Mouse (Mus musculus) retina, embryonic 14.5 days (tissue): Measurements from ENCODE around the gene A930018P22Rik.

Experiments used
- DNase-seq: peaks from one replicate; pipeline ENCODE4 v3.0.0-alpha.2; 2015; ENCODE audit warnings: low spot score

The A930018P22Rik gene

DNA sequence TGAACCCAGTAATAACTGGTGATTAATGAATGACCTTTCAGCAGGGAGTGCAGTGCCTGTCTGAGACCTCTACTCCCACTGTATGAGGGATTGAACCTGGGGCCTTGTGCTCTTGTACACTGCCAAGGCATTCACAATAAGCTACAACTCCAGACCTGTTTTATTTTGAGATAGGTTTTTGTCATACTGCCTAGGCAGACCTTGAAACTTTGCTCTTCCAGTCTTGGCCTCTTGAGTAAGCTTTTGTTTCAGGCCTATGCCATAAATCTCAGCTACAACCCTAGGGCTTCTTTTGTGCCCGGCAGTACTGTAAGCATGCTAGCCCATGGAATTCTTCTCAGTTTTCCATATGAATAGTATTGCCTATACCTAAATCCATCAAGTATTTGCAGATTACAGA lies 3.5 kb upstream of the A930018P22Rik start:
- no peak for DNase-seq

DNA sequence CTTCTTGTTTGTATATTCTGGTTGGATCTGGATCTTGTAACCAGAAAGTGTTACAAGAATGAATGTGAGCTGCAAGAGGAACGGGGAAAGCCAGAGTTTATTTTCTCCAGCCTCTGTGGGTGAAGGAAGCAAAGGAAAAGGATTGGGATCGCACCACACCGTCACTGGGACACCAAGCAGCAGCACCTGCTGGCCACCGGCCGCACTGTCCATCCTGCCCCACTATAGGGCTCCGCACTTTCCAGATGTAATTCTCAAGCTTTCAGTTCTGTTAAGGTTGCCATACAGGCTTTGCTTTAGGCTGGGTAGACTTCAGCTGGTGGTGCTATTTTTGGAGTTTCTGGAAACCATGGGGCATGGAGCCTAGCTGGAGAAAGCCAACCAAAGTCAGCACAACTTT lies 2.3 kb upstream of the A930018P22Rik start:
- DNase-seq: no peak

DNA sequence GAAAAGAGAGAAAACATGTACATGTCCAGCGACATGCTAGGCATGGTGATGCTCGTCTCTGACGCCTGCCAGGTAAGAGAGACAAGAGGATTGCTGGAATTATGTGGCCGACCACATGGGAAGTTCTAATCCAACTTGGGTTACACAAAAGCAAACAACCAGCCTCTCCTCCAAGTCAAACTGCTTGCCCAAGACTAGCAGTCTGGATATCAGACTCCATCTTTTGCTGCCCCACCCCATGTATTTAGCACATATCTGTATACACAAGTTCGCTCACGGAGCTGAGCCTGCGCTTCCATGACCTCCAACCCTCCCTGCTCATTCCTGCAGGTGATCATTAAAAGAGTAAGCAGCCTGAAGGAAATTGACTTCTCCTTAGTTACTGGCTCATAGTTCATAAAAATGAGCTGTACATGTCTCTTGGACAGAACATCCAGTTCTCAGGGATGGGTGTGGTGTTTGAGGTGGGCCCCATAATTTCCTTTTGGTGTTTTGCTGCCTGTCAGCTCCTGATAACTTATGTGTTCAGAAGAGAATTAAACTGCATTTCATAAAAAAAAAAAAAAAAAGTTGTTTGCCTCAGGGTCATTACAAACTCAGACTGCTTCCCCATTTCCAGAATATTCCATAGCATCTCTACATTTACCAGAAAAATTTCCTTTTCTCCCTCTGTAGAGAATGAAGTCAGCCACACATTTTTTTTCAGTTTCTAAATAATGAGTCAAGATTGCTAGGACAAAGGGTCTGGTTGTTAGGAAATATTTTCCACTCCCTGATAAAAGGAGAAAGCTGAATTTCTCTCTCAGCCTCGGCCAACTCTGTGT lies 676 bp upstream of the A930018P22Rik start:
- DNase-seq: no peak

DNA sequence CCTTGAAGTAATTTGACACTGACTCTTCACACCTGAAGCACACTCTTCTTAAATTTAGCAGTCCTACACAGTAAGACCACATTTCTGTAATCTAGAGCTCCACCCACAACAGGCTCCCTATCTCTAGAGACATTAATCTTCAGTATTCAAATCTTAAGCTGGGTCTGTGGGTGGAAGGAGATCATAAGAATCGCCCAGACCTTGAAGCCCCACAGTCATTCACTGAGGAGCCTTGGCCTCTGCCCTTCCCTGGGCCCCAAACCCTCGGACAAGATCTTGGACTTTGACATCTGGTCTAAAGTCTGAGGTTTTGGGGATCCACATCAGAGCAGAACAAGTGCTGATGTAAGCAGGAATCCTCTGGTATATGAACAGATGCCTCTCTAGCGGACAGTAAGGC lies 971 bp downstream of the A930018P22Rik start:
- DNase-seq: no peak

DNA sequence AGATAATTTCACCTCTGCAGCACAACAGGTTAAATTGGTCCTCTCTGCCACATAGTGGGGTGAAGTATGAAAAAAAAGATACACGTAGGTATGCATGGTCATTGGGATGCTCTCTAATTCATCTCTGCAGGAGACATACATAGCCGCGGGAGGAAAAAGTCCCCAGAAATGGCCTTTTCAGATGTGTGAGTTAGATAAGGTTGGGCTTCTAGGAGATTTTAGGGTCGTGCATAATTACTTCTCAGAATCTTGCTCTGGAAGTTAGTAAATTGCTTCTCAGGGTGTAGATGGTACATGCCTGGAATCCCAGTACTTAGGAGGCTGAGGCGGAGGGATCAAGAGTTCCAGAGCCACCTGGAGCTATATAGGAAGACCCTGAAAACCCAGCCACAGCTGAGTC lies 1.5 kb downstream of the A930018P22Rik start:
- no peak for DNase-seq

DNA sequence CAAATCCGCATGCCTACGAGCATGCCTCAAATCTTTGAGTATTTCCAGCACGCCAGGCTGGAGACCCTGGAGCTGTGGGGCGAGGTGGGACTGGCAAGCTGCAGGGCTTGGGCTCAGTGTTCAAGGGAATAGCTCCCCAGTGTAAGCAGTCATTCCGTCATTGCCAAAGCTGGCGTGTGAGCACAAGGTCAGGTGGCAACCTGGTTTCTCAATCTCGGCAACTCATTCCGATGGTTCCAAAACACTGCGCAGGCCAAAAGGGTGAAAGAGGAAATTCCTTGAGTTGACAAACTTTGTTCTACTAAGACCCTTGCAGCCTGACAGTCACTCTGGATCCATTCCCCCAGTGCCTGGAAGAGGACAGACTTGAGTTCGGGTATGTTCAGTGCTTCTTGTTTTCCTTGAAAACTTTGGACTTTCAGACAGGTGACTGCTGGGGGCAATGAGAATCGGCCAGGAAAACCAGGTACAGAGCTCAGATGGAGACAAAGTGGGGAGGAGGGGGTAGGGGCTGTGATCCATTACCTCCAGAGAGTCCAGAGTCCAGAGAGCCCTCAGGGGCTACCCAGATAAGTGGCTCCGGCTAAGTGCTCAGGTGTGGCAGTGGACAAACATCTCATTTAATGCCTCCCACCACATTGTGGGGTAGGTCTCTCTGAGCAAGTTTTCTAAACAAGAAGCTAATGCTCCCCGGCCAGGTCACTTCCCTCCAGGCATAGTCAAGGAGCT lies 6.4 kb downstream of the A930018P22Rik start:
- no peak for DNase-seq

DNA sequence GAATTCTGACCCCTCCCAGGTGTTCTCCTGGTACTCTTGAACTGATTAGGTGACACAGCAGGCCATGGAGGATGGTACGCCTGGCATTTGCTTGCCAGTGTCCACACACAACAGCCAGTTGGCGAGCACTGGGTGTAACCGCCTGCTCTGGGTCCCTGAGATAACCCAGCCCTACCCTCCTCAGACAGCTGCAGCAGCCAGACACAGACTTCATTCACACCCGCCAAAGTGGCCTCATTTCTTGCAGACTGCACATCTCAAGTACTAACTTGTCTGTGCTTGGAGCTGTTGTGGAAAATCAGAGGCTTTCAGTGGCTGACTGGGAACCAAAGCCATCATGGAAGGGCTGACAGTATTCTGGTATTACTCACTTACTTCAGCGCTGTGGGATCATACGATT lies 7.6 kb downstream of the A930018P22Rik start:
- no peak for DNase-seq

DNA sequence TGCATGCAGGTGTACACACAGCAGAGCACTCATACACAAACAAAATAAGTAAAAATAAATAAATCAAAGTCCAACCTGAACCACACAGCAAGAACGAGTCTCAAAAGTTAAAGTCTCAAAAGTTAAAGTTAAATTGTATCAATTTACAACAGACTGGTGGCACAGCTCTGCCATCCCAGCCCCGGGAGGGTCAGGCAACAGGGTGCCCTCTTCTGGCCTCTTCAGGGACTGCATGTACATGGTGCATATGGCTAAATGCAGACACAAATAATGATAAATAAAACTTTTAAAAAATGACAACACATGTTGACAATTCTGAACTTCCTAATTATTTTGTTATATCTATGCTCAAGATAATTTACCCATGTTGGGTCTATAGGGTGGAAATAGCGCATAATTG lies 8.4 kb downstream of the A930018P22Rik start:
- peak; percentile 45 for DNase-seq

DNA sequence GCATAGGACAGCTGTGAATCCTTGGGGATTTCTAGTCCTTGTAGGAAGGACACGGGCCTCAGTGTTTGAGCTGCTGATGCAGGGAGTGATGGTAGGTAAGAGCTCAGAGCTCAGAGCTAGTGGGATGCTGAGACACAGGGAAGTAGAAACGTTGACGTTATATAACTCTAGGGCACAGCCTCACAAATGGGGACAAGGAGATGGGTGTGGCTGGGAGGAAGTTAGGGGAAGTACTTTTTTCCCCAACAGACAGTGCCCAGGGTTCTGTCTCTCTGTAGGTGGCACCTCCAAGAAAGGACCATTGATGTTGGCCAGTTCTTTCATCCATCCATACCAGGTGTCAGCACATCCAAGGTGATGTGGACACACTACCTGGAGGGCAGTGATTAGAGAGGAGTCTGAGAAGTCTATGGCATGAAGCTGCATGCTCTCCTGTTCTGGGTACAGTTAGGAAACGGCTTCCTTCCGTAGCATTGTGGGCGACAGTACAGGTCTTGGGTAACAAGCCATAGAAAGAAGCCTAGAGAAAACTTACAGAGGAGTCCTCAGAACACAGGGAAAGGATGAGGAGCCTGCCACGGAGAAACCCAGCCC lies 9.8 kb downstream of the A930018P22Rik start:
- DNase-seq: no peak

DNA sequence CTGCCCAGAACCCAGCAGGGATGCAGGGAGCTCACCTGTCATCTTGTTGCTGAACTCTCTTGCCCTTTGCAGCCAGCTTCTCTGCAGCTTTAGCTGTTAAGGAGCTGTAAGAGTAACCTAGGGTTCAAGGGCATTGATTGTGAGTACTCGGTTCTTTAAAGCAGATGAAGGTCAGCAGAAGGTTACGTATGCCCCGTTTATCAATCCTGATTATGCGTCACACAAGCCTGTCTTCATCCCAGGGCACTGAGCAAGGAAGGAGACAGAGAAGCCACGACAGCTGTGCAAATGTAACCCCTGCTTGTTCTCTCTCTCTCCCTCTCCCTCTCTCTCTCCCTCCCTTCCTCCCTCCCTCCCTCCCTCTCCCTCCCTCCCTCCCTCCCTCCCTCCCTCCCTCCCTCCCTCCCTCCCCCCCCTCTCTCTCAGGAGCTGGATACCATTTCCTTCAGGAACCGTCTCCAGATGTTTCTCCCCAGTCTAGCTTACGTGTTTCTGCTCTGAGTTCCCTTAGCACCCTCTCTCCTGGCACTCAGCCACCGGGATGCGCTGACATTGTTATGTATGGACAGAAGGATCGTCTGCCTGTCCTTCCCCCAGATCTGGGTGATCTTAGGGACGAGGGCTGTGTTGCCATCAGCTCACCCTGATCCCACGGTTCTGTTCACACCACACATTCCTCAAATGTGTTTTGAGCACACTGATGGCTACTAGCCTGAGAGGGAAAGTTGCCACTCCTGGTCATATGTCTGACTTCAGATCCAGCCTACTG lies 10.7 kb downstream of the A930018P22Rik start:
- DNase-seq: no peak

DNA sequence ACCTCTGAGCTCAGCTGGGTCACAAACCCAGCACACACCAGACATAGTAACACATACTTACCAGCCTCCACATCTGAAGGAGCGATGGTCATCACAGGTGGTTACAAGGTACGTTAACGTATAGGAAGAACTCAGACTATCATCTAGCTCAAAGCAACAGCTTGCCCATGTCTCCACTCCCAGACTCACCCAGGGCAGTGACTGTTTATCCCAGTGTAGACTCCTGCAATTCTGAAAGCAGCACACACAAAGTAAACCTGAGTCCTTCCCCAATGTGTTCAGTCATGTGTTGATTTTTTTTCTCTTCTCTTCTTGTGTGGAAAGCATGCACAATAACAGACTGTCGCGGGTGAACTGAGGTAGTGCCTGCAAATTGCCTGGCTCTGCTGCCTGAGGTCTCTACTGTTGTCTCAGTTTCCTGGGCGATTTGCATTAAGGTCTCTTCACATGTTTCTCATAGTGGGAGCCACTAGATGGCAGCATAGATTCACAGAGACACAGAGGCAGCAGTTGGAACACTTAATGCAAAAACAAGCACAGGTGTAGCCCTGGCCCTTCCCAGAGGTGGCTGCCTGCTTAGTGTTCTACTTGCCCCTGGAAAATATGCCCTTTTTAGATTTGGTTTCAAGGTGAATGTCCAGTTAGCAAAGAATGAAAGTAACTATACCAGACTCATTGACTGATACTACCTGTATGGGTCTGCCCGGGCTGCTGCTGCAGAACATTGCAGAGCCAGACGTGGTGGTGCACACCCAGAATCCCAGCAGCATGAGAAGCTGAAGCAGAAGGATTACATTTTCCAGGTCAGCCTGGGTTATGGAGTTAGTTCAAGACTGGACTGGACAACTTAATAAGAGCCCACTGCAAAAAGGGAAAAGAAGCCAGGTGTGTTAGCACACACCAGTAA lies 11.8 kb downstream of the A930018P22Rik start:
- DNase-seq: peak; percentile 90

DNA sequence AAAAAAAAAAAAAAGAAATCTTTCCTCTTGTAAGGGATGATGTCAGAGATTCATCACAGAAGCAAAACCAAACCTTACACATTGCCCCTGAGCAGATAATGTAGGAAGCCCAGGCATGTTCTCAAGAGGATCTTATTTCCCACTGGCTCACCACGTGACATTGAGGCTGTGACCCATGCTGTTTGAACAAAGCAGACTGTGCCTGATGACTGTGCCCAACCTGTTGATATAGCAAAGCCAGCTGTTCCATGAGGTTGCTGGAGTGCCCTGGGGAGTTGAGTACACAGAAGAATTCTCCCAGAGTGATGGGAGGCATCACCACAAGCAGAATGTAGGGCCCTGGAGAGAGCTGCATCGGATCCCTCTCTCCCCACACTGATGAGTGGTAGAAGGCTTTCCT lies 13.4 kb downstream of the A930018P22Rik start:
- no peak for DNase-seq

DNA sequence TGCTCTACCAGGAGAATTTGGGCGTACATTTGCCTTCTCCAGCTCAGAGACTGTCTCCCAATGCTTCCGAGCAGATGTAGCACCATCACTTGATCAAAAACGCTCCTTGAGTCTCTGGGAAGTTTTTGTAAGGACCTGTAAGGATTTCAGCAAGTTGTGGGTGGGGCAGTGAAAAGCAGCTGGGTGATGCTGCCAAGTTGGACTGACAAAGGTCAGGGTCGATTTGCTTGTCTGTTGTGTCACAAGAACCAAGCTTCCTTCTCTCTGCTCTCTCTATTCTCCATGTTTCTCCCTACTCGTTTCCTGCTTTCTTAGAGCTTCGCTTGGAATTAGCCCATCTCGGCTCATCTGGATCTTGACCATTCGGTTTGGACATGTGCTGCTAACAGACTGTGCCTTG lies 19.6 kb downstream of the A930018P22Rik start:
- DNase-seq: no peak

DNA sequence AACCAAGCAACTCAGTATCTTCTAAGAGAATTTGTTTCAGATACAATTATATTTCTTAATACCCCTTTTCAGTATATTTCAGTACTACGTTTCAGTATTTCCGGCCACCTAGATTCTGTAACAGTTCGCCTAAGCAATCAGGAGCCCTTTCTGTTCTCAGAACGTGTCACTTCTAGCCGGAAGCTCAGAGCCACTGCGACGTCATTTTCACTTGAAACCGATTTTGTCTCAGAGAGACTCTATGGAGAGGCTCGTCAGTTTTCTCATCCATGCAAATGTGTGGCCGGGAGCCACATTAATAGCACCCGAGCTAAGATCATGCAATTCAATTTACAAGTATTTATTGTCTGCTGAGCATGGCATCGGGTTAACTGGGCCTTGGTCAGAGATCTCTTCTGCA lies 21.4 kb downstream of the A930018P22Rik start:
- no peak for DNase-seq

DNA sequence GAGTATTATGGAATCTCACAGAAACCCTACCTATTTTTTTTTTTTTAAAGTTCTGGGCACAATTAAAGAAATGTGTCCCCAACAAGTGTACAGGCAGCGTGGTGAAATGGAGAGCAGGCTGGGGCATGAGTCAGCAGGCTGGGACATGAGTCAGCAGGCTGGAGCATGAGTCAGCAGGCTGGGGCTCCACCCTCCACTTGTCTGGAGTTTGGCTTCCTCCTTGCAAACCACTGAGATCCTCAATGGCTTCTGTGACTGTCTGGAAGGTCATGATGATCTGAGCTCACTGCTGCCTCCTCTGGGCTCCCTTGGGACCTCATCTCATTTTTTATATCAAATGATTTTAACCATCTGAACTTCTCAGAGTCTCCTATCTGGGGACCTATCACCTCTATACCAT lies 23.4 kb downstream of the A930018P22Rik start:
- DNase-seq: peak; percentile 37

DNA sequence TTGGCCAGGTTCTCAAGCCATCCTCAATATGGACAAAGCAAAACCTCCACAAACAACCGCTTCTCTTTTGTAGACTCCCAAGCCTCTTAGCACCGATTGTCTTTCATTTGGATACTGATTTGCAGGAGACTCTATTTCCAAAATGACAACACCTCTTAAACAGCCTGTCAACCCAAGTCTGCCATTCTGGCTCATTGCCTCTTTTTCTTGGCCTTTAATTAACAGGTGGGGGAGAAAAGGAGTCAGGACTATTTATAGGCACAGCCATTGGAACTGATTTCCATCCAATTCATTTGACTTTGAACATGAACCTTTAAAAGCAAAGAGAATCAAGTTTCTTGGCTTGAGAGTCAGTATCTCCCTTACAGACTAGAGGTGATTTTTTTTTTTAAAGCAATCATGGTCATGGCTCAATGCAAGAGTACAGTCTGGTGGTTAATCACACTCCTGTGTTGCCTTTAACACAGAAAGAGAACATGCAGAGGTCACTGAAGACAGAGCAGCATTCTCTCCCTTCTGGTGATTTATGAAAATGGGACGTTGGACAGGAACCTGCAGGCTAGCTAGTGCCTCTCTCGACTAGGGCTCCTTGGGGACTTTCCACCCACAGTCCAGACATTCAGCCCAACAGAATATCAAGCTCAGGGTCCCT lies 25.5 kb downstream of the A930018P22Rik start:
- DNase-seq: no peak

DNA sequence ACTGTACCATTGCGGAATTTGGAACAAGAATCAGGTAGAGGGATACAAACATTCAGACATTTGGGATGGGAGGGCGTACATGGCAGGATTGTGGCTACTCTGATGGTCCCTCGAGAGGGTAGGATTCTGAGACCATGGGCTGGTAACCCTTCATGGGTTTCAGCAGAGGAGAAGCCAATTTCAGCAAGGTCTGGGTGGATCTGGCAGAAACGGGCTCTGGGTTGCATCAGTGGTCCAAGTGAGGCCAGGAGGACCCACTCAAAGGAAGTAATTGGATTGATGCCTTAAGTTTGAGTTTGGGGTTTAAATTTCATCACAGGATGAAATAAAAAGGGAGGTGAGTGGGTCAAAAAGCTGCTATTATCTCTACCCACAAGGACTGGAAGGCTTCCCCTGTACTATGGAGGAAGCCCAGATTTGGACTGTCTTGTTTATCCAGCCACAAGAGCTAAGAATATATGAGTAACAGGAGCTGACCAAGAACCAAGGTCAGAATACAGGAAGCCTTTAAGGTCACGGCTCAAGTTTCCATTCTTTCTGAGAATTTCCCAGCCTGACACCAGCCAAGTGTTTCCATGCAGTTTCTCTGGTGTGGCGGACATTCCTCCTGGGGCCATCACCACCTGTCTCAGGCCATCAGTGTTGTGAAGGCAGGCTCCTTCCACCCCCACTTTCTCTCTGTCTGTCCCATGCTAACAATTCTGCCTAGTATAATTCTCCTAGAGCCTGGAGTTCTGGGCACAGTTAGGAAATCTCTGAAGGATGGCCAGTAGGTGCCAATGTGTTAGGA lies 28.2 kb downstream of the A930018P22Rik start:
- DNase-seq: no peak

DNA sequence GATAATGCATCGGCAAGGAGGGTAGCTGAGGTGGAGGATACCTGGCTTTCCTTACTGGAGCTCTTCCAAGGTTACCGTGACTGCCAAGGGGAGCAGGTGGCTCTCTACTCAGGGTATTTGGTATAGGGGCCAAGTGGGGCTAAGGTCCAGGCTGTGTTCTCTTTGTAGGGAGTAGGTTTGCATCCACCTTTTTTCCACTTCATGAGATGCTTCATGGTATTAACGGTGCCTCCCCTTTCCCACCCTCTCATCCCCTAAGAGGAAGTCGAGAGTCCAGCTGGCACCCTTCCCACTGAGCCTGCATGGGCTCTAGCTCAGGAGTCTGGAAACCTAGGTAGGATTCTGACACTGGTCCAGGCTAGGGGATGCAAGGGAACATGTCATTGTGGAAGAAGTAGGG lies 30.8 kb downstream of the A930018P22Rik start:
- DNase-seq: no peak

DNA sequence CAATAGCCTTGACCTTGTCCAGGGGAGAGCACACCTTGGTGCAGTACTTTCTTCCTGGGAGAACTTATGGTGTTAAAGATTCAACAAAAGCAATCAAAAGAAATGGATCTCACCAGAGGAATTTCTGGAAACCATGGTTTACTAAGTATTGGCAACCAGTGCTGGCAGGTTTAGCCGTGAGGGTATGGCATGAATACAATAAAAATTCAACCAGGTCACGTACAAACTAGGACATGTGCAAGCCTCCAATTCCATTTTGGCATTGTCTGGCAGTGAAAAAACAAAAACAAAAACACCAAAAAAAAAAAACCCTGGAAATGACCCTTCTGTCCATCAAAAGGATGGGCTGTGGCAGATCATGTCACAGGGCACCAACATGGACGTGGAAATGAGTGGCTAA lies 31.3 kb downstream of the A930018P22Rik start:
- DNase-seq: no peak

DNA sequence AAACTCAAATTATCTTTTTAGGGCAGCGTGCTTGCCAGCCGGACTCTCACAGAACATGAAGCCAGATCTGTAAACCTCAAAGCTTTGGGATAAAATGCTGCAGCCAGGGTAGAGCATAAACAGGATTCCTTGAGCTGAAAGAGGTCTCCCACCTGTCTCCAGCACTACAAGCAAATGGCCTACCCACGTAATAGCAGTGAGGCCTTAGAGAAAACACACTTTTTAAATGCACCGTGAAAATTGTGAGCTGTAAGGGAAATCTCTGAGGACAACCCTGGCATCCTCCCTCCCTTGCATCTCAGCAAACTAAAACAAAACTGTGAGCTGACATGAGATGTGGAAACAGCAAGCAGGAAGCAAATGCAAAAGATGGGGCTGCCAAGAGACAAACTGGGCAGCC lies 35.3 kb downstream of the A930018P22Rik start:
- DNase-seq: no peak
